Mouse (Mus musculus) frontal cortex, postnatal 36 days (tissue): ENCODE measurements around the gene Rpl10a.
"Not testable (repeated sequence)": the region's sequence is repeated elsewhere in the genome, so short reads cannot be mapped to it uniquely, and the experiment has no call there.

Experiments used
- DNase-seq, 2 experiments: peaks; one replicate each; pipeline ENCODE4 v3.0.0; 2022; ENCODE audit warnings: low spot score in 2 of 2

Gene Rpl10a

GRCm38 (mm10) chr17:28308297-28309195, 19.7 kb upstream of the Rpl10a start:
- DNase-seq: peak; percentile 86 to 90

- no peak for DNase-seq
Observed at GRCm38 (mm10) chr17:28310831-28311230, 17.4 kb upstream of the Rpl10a start.

- DNase-seq: no peak
Observed at GRCm38 (mm10) chr17:28311366-28312132, 16.7 kb upstream of the Rpl10a start.

- DNase-seq: no peak
Observed at GRCm38 (mm10) chr17:28312232-28313211, 15.7 kb upstream of the Rpl10a start.

GRCm38 (mm10) chr17:28313212-28313879, 14.9 kb upstream of the Rpl10a start, which contains the start of gene Fance:
Gene Fance (plus strand): TSS chr17:28313519.
- peak; percentile 88 to 92 for DNase-seq

GRCm38 (mm10) chr17:28313880-28314225, 14.4 kb upstream of the Rpl10a start:
- no peak for DNase-seq

- DNase-seq: no peak
Observed at GRCm38 (mm10) chr17:28315611-28316160, 12.6 kb upstream of the Rpl10a start.

- no peak for DNase-seq
Observed at GRCm38 (mm10) chr17:28316476-28316875, 11.8 kb upstream of the Rpl10a start.

- DNase-seq: no peak
Observed at GRCm38 (mm10) chr17:28317091-28317490, 11.2 kb upstream of the Rpl10a start.

- no peak for DNase-seq
Observed at GRCm38 (mm10) chr17:28317725-28318124, 10.5 kb upstream of the Rpl10a start.

- no peak for DNase-seq
Observed at GRCm38 (mm10) chr17:28321700-28322099, 6.6 kb upstream of the Rpl10a start.

GRCm38 (mm10) chr17:28323786-28324185, 4.5 kb upstream of the Rpl10a start:
- DNase-seq: no peak

GRCm38 (mm10) chr17:28324416-28324815, 3.9 kb upstream of the Rpl10a start:
- DNase-seq: not testable (repeated sequence)

- no peak for DNase-seq
Observed at GRCm38 (mm10) chr17:28325751-28326150, 2.5 kb upstream of the Rpl10a start.

- no peak for DNase-seq
Observed at GRCm38 (mm10) chr17:28326951-28327350, 1.3 kb upstream of the Rpl10a start.

- peak; percentile 40 to 56 for DNase-seq
Observed at GRCm38 (mm10) chr17:28327673-28328325, 472 bp upstream of the Rpl10a start.

- no peak for DNase-seq
Observed at GRCm38 (mm10) chr17:28328946-28329345, 675 bp downstream of the Rpl10a start.

- no peak for DNase-seq
Observed at GRCm38 (mm10) chr17:28329503-28330231, 1.4 kb downstream of the Rpl10a start.

GRCm38 (mm10) chr17:28330232-28330546, 1.9 kb downstream of the Rpl10a start:
- DNase-seq: no peak

GRCm38 (mm10) chr17:28330590-28330989, 2.3 kb downstream of the Rpl10a start:
- DNase-seq: not testable (repeated sequence)
